Mouse (Mus musculus): ENCODE measurements at regions not wholly inside any gene's neighbourhood (a gene's known extent, or its start where the extent isn't known, plus 50 kb on each side); places are given as distances from the start of the nearest gene placed in this dataset.

GRCm38 (mm10) chr6:11594936-11595335 lies 312.4 kb downstream of the Ndufa4 start:
- H3K4me1 ChIP-seq (replicated peaks; ENCODE audit: control insufficient read depth, insufficient read depth): no peaks in the 10 kb centered on the region
- H3K4me3 ChIP-seq (ENCODE audit: low read depth, low read length): no peak overlapping the region
- no peak overlapping the region for H3K27ac ChIP-seq (replicated peaks)
- TF ChIP-seq EP300 (optimal IDR thresholded peaks at IDR 0.05) (no peak), CTCF (IDR thresholded peaks at IDR 0.05; ENCODE audit: low read depth) (peak; percentile 31)
- DNase-seq (ENCODE audit: low spot score) (no peak), ATAC-seq (ENCODE audit: low FRiP score, low TSS enrichment) (no peak)
- no peaks in the 10 kb centered on the region for H3K36me3 ChIP-seq (ENCODE audit: control insufficient read depth, insufficient read depth, low read length)
- no peaks in the 10 kb centered on the region for H3K27me3 ChIP-seq (ENCODE audit: control insufficient read depth, insufficient read depth, low read length)
- 58% methylated on average over 2 of the region's 2 CpGs for WGBS
- H3K9ac ChIP-seq (ENCODE audit: low read length): no peak overlapping the region
- no peaks in the 10 kb centered on the region for H3K9me3 ChIP-seq (ENCODE audit: control insufficient read depth, low read length)
- H3K4me2 ChIP-seq (replicated peaks; ENCODE audit: low read depth): no peak overlapping the region

GRCm38 (mm10) chr6:11593583-11594271 lies 313.6 kb downstream of the Ndufa4 start:
- H3K4me1 ChIP-seq (replicated peaks; ENCODE audit: control insufficient read depth, insufficient read depth): no peaks in the 10 kb centered on the region
- DNase-seq (ENCODE audit: low spot score) (no peak), ATAC-seq (ENCODE audit: low FRiP score, low TSS enrichment) (no peak)
- no peak overlapping the region for H3K9ac ChIP-seq (ENCODE audit: low read length)
- TF ChIP-seq EP300 (optimal IDR thresholded peaks at IDR 0.05): no peak
- TF ChIP-seq CTCF (IDR thresholded peaks at IDR 0.05; ENCODE audit: low read depth): no peak
- no peak overlapping the region for H3K4me3 ChIP-seq (ENCODE audit: low read depth, low read length)
- H3K9me3 ChIP-seq (ENCODE audit: control insufficient read depth, low read length): no peaks in the 10 kb centered on the region
- H3K27ac ChIP-seq (replicated peaks): no peak overlapping the region
- 66% methylated on average over 14 of the region's 14 CpGs for WGBS
- H3K27me3 ChIP-seq (ENCODE audit: control insufficient read depth, insufficient read depth, low read length): no peaks in the 10 kb centered on the region
- H3K36me3 ChIP-seq (ENCODE audit: control insufficient read depth, insufficient read depth, low read length): no peaks in the 10 kb centered on the region
- H3K4me2 ChIP-seq (replicated peaks; ENCODE audit: low read depth): no peak overlapping the region

GRCm38 (mm10) chr6:11576091-11576490 lies 331.2 kb downstream of the Ndufa4 start:
- Histone ChIP-seq H3K27ac (replicated peaks) (no peak overlapping the region), H3K9me3 (ENCODE audit: control insufficient read depth, low read length) (no peaks in the 10 kb centered on the region), H3K27me3 (ENCODE audit: control insufficient read depth, insufficient read depth, low read length) (no peaks in the 10 kb centered on the region), H3K36me3 (ENCODE audit: control insufficient read depth, insufficient read depth, low read length) (no peaks in the 10 kb centered on the region), H3K4me2 (replicated peaks; ENCODE audit: low read depth) (no peak overlapping the region), H3K4me1 (replicated peaks; ENCODE audit: control insufficient read depth, insufficient read depth) (no peaks in the 10 kb centered on the region), H3K4me3 (ENCODE audit: low read depth, low read length) (no peak overlapping the region), H3K9ac (ENCODE audit: low read length) (no peak overlapping the region)
- DNase-seq (ENCODE audit: low spot score): no peak
- TF ChIP-seq CTCF (IDR thresholded peaks at IDR 0.05; ENCODE audit: low read depth): no peak
- WGBS: 82% methylated on average over 5 of the region's 5 CpGs
- no peak for ATAC-seq (ENCODE audit: low FRiP score, low TSS enrichment)

- Histone ChIP-seq H3K9me3 (ENCODE audit: control insufficient read depth, low read length) (no peaks in the 10 kb centered on the region), H3K27me3 (ENCODE audit: control insufficient read depth, insufficient read depth, low read length) (no peaks in the 10 kb centered on the region), H3K27ac (replicated peaks) (no peak overlapping the region), H3K9ac (ENCODE audit: low read length) (no peak overlapping the region), H3K4me2 (replicated peaks; ENCODE audit: low read depth) (no peak overlapping the region), H3K36me3 (ENCODE audit: control insufficient read depth, insufficient read depth, low read length) (no peaks in the 10 kb centered on the region), H3K4me1 (replicated peaks; ENCODE audit: control insufficient read depth, insufficient read depth) (no peaks in the 10 kb centered on the region), H3K4me3 (ENCODE audit: low read depth, low read length) (no peak overlapping the region)
- DNase-seq (ENCODE audit: low spot score): no peak
- ATAC-seq (ENCODE audit: low FRiP score, low TSS enrichment): no peak
- 85% methylated on average over 2 of the region's 2 CpGs for WGBS
- TF ChIP-seq EP300 (optimal IDR thresholded peaks at IDR 0.05) (no peak), CTCF (IDR thresholded peaks at IDR 0.05; ENCODE audit: low read depth) (no peak)
Observed at GRCm38 (mm10) chr6:11565246-11565645, 342.1 kb downstream of the Ndufa4 start.

GRCm38 (mm10) chr6:11550473-11550872 lies 356.8 kb downstream of the Ndufa4 start:
- H3K27ac ChIP-seq (replicated peaks): no peak overlapping the region
- H3K9ac ChIP-seq (ENCODE audit: low read length): no peak overlapping the region
- H3K9me3 ChIP-seq (ENCODE audit: control insufficient read depth, low read length): no peaks in the 10 kb centered on the region
- no peaks in the 10 kb centered on the region for H3K36me3 ChIP-seq (ENCODE audit: control insufficient read depth, insufficient read depth, low read length)
- TF ChIP-seq CTCF (IDR thresholded peaks at IDR 0.05; ENCODE audit: low read depth) (no peak), EP300 (optimal IDR thresholded peaks at IDR 0.05) (no peak)
- ATAC-seq (ENCODE audit: low FRiP score, low TSS enrichment) (no peak), DNase-seq (ENCODE audit: low spot score) (no peak)
- H3K4me2 ChIP-seq (replicated peaks; ENCODE audit: low read depth): no peak overlapping the region
- H3K4me1 ChIP-seq (replicated peaks; ENCODE audit: control insufficient read depth, insufficient read depth): no peaks in the 10 kb centered on the region
- H3K4me3 ChIP-seq (ENCODE audit: low read depth, low read length): no peak overlapping the region
- H3K27me3 ChIP-seq (ENCODE audit: control insufficient read depth, insufficient read depth, low read length): no peaks in the 10 kb centered on the region

- Histone ChIP-seq H3K4me3 (ENCODE audit: low read depth, low read length) (no peak overlapping the region), H3K9ac (ENCODE audit: low read length) (no peak overlapping the region), H3K4me1 (replicated peaks; ENCODE audit: control insufficient read depth, insufficient read depth) (no peaks in the 10 kb centered on the region), H3K9me3 (ENCODE audit: control insufficient read depth, low read length) (no peaks in the 10 kb centered on the region), H3K27me3 (ENCODE audit: control insufficient read depth, insufficient read depth, low read length) (no peaks in the 10 kb centered on the region), H3K27ac (replicated peaks) (no peak overlapping the region), H3K4me2 (replicated peaks; ENCODE audit: low read depth) (no peak overlapping the region), H3K36me3 (ENCODE audit: control insufficient read depth, insufficient read depth, low read length) (no peaks in the 10 kb centered on the region)
- ATAC-seq (ENCODE audit: low FRiP score, low TSS enrichment): no peak
- TF ChIP-seq CTCF (IDR thresholded peaks at IDR 0.05; ENCODE audit: low read depth) (no peak), EP300 (optimal IDR thresholded peaks at IDR 0.05) (no peak)
- no peak for DNase-seq (ENCODE audit: low spot score)
Observed at GRCm38 (mm10) chr6:11547318-11547717, 360.0 kb downstream of the Ndufa4 start.
